Comparison of ENCODE assay signal across 12 mouse cellular contexts in genomic region chr1:55185718-55186117, GRCm38 (mm10). TPM values are rescaled to one million over a fixed set of nuclear protein-coding genes. Genes with fewer than 3 reads are reported as not detected.
DNase-seq lines count a peak whose midpoint lies in the region; ATAC-seq and TF ChIP-seq lines count a peak whose summit lies in the region.
"Had no signal": no experiment of that assay in that cellular context is flagged by ENCODE, and none has a peak within 500 bp of the region (broad histone marks: within the 10 kb centered on the region; RNA-seq: fewer than 3 reads in every experiment).

No protein-coding gene starts in this region.

- DNase-seq in layer of hippocampus, adult 2 months (ENCODE audit: low spot score in 2 of 2): no peak
- no peak for DNase-seq in layer of hippocampus, postnatal 36 days
- peak; percentile 22 for DNase-seq in 3134 (ENCODE audit: extremely low read depth, insufficient read length, low spot score)
- DNase-seq in 416B (ENCODE audit: low read depth): peak; percentile 64
- DNase-seq in brain, adult 2 months (ENCODE audit: low read depth, low spot score): peak; percentile 10
- no peak for DNase-seq in T-cell, adult 2 months (ENCODE audit: low spot score)
- DNase-seq: cerebellum, adult 8-10 months; gastrocnemius, postnatal 14 days; heart, postnatal 10 days had no signal

- ATAC-seq in megakaryocyte, adult 5-6 weeks (ENCODE audit: poor library complexity, severe bottlenecking): no peak

- H3K4me3 ChIP-seq in layer of hippocampus, adult 2 months: no peak overlapping the region
- H3K4me3 ChIP-seq: lung, embryonic 15.5 days; midbrain, embryonic 12.5 days had no signal

- peak; percentile 53 for TF ChIP-seq CTCF in layer of hippocampus, adult 2 months (conservative IDR thresholded peaks at IDR 0.05)

- no peak overlapping the region for H3K27ac ChIP-seq in layer of hippocampus, adult 2 months
- H3K27ac ChIP-seq: lung, embryonic 15.5 days; midbrain, embryonic 12.5 days had no signal

RNA-seq across cellular contexts. Expression of gene Rftn2, which starts 40.9 kb away (rescaled TPM):
- 10 to 100 TPM; 32.2 to 35.8 TPM for total RNA-seq in layer of hippocampus, adult 2 months (2021)
- 10 to 100 TPM; 31.8 to 34.1 TPM for total RNA-seq in layer of hippocampus, postnatal 36 days (2021)
- 0.73 and 2.2 TPM in 2 replicates for total RNA-seq in megakaryocyte, adult 5-6 weeks (2015)
- 1.7 and 2.5 TPM in 2 replicates for total RNA-seq in megakaryocyte, adult 5-6 weeks (2017)

RNA-seq across cellular contexts. Expression of gene Mars2, which starts 51.3 kb away (rescaled TPM):
- 1 to 10 TPM; 8.8 to 9.5 TPM for total RNA-seq in layer of hippocampus, adult 2 months (2021)
- 1 to 10 TPM; 9.6 to 10.0 TPM for total RNA-seq in layer of hippocampus, postnatal 36 days (2021)
- 2.7 and 3.9 TPM in 2 replicates for total RNA-seq in megakaryocyte, adult 5-6 weeks (2015)
- 3.7 and 4.1 TPM in 2 replicates for total RNA-seq in megakaryocyte, adult 5-6 weeks (2017)

RNA-seq across cellular contexts. Expression of gene Mob4, which starts 54.7 kb away (rescaled TPM):
- total RNA-seq in layer of hippocampus, adult 2 months (2021): 10 to 100 TPM; 56.8 to 59.4 TPM
- 10 to 100 TPM; 54.6 to 62.5 TPM for total RNA-seq in layer of hippocampus, postnatal 36 days (2021)
- total RNA-seq in megakaryocyte, adult 5-6 weeks (2015): 58.9 and 68.5 TPM in 2 replicates
- 50.4 and 56.6 TPM in 2 replicates for total RNA-seq in megakaryocyte, adult 5-6 weeks (2017)

Comparison
In these comparisons a context has a peak if more than half of its experiments do, and no peak if none do; other contexts are left out.
1. DNase-seq: peak in 3134 (single experiment), 416B (single experiment) and brain, adult 2 months (single experiment); none in layer of hippocampus, adult 2 months (0 of 2), layer of hippocampus, postnatal 36 days (0 of 2) and T-cell, adult 2 months (single experiment).
2. RNA of gene Rftn2, which starts 40.9 kb away (total RNA-seq): 32.2 to 35.8 TPM in layer of hippocampus, adult 2 months and 31.8 to 34.1 TPM in layer of hippocampus, postnatal 36 days; 0.73 to 2.5 TPM in megakaryocyte, adult 5-6 weeks; every median in the first group is over 4 times any median in the second.